Comparison of ENCODE assay signal across 7 mouse cellular contexts in genomic region chr8:119911258-119911962, GRCm38 (mm10). TPM values are rescaled to one million over a fixed set of nuclear protein-coding genes. Genes with fewer than 3 reads are reported as not detected.
DNase-seq lines count a peak whose midpoint lies in the region; ATAC-seq and TF ChIP-seq lines count a peak whose summit lies in the region.

No protein-coding gene starts in this region.

- peak overlapping the region; percentile 80 for H3K27ac ChIP-seq in neural tube, embryonic 11.5 days (ENCODE audit: low read depth, low read length)
- peak overlapping the region; percentile 95 for H3K27ac ChIP-seq in embryonic facial prominence, embryonic 15.5 days (replicated peaks)
- H3K27ac ChIP-seq in limb, embryonic 14.5 days (replicated peaks; ENCODE audit: low read depth, low read length): peak overlapping the region; percentile 93

- peak overlapping the region; percentile 89 for H3K4me3 ChIP-seq in neural tube, embryonic 11.5 days (ENCODE audit: low read depth, low read length)
- peak overlapping the region; percentile 93 for H3K4me3 ChIP-seq in embryonic facial prominence, embryonic 15.5 days (replicated peaks)
- H3K4me3 ChIP-seq in limb, embryonic 14.5 days (replicated peaks; ENCODE audit: low read length): peak overlapping the region; percentile 82

- H3K9ac ChIP-seq in neural tube, embryonic 11.5 days (ENCODE audit: low read length): peak overlapping the region; percentile 92
- H3K9ac ChIP-seq in embryonic facial prominence, embryonic 15.5 days: peak overlapping the region; percentile 94
- H3K9ac ChIP-seq in limb, embryonic 14.5 days (ENCODE audit: low read depth, low read length, severe bottlenecking): peak overlapping the region; percentile 86

- peaks cover 22% of the 10 kb centered on the region for H3K4me1 ChIP-seq in neural tube, embryonic 11.5 days (ENCODE audit: control insufficient read depth, insufficient read depth, low read length)
- peaks cover 41% of the 10 kb centered on the region for H3K4me1 ChIP-seq in embryonic facial prominence, embryonic 15.5 days
- peaks cover 25% of the 10 kb centered on the region for H3K4me1 ChIP-seq in limb, embryonic 14.5 days (ENCODE audit: control insufficient read depth, insufficient read depth, low read length)

- H3K36me3 ChIP-seq in neural tube, embryonic 11.5 days (ENCODE audit: control insufficient read depth, insufficient read depth, low read length): no peaks in the 10 kb centered on the region
- H3K36me3 ChIP-seq in embryonic facial prominence, embryonic 15.5 days: no peaks in the 10 kb centered on the region
- H3K36me3 ChIP-seq in limb, embryonic 14.5 days (ENCODE audit: control insufficient read depth, insufficient read depth, low read length): 0 out of 2 replicates have a peak, but pooled peaks cover 2% of the 10 kb centered on the region

- under 1% methylated on average over 30 of the region's 30 CpGs for WGBS in neural tube, embryonic 11.5 days
- WGBS in embryonic facial prominence, embryonic 15.5 days: under 1% methylated on average over 30 of the region's 30 CpGs
- 1% methylated on average over 30 of the region's 30 CpGs for WGBS in limb, embryonic 14.5 days

- no peak for DNase-seq in neural tube, embryonic 11.5 days (ENCODE audit: low spot score)
- DNase-seq in neural tube, embryonic 10.5 days (ENCODE audit: extremely low spot score, low spot score): no peak
- DNase-seq in limb, embryonic 14.5 days (ENCODE audit: low spot score): no peak
- DNase-seq in yolk sac, embryonic 10.5 days (ENCODE audit: low spot score): peak; percentile 63
- DNase-seq in retina, postnatal 1 day: no peak
- no peak for DNase-seq in left cerebral cortex, adult 11 months (ENCODE audit: low spot score)

- peak; percentile 76 for ATAC-seq in neural tube, embryonic 11.5 days (ENCODE audit: insufficient read depth, low FRiP score, low TSS enrichment)
- peak; percentile 69; the same call in 1 of the 2 replicates for ATAC-seq in embryonic facial prominence, embryonic 15.5 days (ENCODE audit: insufficient number of reproducible peaks, low FRiP score, low TSS enrichment, low read depth)
- ATAC-seq in limb, embryonic 14.5 days (ENCODE audit: low FRiP score, low read depth): peak; percentile 53

- peak overlapping the region; percentile 76 for H3K4me2 ChIP-seq in neural tube, embryonic 11.5 days (ENCODE audit: low read depth)
- H3K4me2 ChIP-seq in embryonic facial prominence, embryonic 15.5 days (replicated peaks): peak overlapping the region; percentile 98
- peak overlapping the region; percentile 92 for H3K4me2 ChIP-seq in limb, embryonic 14.5 days (replicated peaks; ENCODE audit: low read depth, low read length, severe bottlenecking)

- H3K9me3 ChIP-seq in neural tube, embryonic 11.5 days (ENCODE audit: control insufficient read depth, low read length): no peaks in the 10 kb centered on the region
- H3K9me3 ChIP-seq in embryonic facial prominence, embryonic 15.5 days (replicated peaks): no peaks in the 10 kb centered on the region
- no peaks in the 10 kb centered on the region for H3K9me3 ChIP-seq in limb, embryonic 14.5 days (ENCODE audit: control insufficient read depth, low read length)

- TF ChIP-seq POLR2A in limb, embryonic 14.5 days (IDR thresholded peaks at IDR 0.05; ENCODE audit: borderline replicate concordance, extremely low read depth, insufficient read depth, insufficient read length): no peak

- no peaks in the 10 kb centered on the region for H3K27me3 ChIP-seq in neural tube, embryonic 11.5 days (ENCODE audit: control insufficient read depth, insufficient read depth, low read length)
- peaks cover 3% of the 10 kb centered on the region; the same call in 1 of the 2 replicates for H3K27me3 ChIP-seq in embryonic facial prominence, embryonic 15.5 days
- peaks cover 5% of the 10 kb centered on the region; the same call in 1 of the 2 replicates for H3K27me3 ChIP-seq in limb, embryonic 14.5 days (ENCODE audit: control insufficient read depth, insufficient read depth, low read length)

RNA-seq across cellular contexts. Expression of gene Gm20388, which starts 0.8 kb away (rescaled TPM):
- not detected in 2 replicates for polyA plus RNA-seq in neural tube, embryonic 11.5 days (2014; fragmentation: Nextera tagmentation; extraction: Ambion mirVana)
- 5.9 and 8.0 TPM in 2 replicates for polyA plus RNA-seq in embryonic facial prominence, embryonic 15.5 days (2015; fragmentation: Nextera tagmentation; extraction: Ambion mirVana)
- polyA plus RNA-seq in limb, embryonic 14.5 days (2012; rRNA removed): 49.9 and 63.3 TPM in 2 replicates
- 1.9 TPM in 1 of 2 replicates, not detected in the other for polyA plus RNA-seq in limb, embryonic 14.5 days (2014; fragmentation: Nextera tagmentation; extraction: Ambion mirVana)

RNA-seq across cellular contexts. Expression of gene Usp10, which starts 1.2 kb away (rescaled TPM):
- polyA plus RNA-seq in neural tube, embryonic 11.5 days (2014; fragmentation: Nextera tagmentation; extraction: Ambion mirVana): 154 and 181 TPM in 2 replicates
- 111 and 114 TPM in 2 replicates for polyA plus RNA-seq in embryonic facial prominence, embryonic 15.5 days (2015; fragmentation: Nextera tagmentation; extraction: Ambion mirVana)
- polyA plus RNA-seq in limb, embryonic 14.5 days (2012; rRNA removed): 126 and 131 TPM in 2 replicates
- polyA plus RNA-seq in limb, embryonic 14.5 days (2014; fragmentation: Nextera tagmentation; extraction: Ambion mirVana): 95.9 and 109 TPM in 2 replicates

RNA-seq across cellular contexts. Expression of gene Klhl36, which starts 49.3 kb away (rescaled TPM):
- 7.8 and 8.9 TPM in 2 replicates for polyA plus RNA-seq in neural tube, embryonic 11.5 days (2014; fragmentation: Nextera tagmentation; extraction: Ambion mirVana)
- 13.7 and 14.1 TPM in 2 replicates for polyA plus RNA-seq in embryonic facial prominence, embryonic 15.5 days (2015; fragmentation: Nextera tagmentation; extraction: Ambion mirVana)
- 12.1 and 16.2 TPM in 2 replicates for polyA plus RNA-seq in limb, embryonic 14.5 days (2012; rRNA removed)
- polyA plus RNA-seq in limb, embryonic 14.5 days (2014; fragmentation: Nextera tagmentation; extraction: Ambion mirVana): 9.1 and 10.2 TPM in 2 replicates
